Mouse (Mus musculus) erythroid progenitor cell, adult 5-6 weeks (primary cell): Measurements from ENCODE around the gene Lrriq1. TPM values are rescaled to one million over a fixed set of nuclear protein-coding genes. Genes with fewer than 3 reads are reported as not detected.

Source experiments
- ATAC-seq: replicated peaks from 2 replicates; pipeline ENCODE4 v1.8.0; 2016; ENCODE audit warnings: moderate number of reproducible peaks, mild to moderate bottlenecking, moderate TSS enrichment, inconsistent platforms; ENCODE audit not compliant: poor library complexity, low FRiP score, severe bottlenecking
- total RNA-seq, 2 experiments: library from RNA; stranded (forward) in 1 of 2; stranded (reverse) in 1 of 2; fragments of 150-400 nt in 1 of 2; fragments of 186-747, 209-891 nt in 1 of 2; gene quantifications; 2 replicates each; pipeline versions ENCODE4 v1.2.3 to v1.2.4; 2015 to 2017; ENCODE audit warnings: low replicate concordance in 2 of 2

The Lrriq1 gene
- total RNA-seq (2015; ENCODE audit: low replicate concordance), result not detected in 2 replicates
- total RNA-seq (2017; ENCODE audit: low replicate concordance), result not detected in 2 replicates

DNA sequence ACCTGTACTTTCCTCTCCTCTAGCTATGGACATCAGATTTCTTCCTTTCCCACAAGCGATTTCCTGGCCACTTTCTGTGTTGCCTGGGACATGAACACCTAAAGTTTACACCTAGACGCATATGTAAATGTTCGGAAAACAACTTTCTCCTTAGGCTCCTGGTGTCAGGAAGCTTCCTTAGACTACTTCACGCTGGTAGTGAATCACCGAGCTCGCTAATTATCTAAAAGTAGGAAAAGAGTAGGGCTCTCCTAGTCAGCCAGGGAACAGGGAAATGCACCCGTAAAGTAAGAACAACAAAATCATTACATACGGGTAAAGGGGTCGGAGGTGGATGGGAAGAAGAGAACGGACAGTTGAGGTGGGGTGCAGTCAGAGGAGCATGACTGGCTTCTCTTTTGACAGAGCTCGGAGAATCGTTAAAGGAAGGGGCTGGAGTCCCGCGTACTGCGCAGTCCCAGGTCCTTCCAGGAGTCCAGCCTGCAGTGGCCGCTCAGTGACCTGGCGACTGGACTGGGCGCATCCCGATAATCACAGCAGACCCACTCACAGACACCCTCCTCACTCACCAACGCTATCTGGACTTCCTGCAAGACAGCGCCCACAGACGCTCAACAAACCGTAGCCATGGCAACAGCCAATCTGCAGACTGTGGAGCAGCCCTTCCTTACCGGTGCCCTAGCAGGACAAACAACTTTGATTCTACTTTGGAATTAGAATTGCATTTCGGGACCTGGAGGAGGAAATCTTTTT is at the start of gene Lrriq1:
TSS of gene Lrriq1 (minus strand) at position 616 of the 753 bp plus-strand sequence.
- no peak for ATAC-seq

DNA sequence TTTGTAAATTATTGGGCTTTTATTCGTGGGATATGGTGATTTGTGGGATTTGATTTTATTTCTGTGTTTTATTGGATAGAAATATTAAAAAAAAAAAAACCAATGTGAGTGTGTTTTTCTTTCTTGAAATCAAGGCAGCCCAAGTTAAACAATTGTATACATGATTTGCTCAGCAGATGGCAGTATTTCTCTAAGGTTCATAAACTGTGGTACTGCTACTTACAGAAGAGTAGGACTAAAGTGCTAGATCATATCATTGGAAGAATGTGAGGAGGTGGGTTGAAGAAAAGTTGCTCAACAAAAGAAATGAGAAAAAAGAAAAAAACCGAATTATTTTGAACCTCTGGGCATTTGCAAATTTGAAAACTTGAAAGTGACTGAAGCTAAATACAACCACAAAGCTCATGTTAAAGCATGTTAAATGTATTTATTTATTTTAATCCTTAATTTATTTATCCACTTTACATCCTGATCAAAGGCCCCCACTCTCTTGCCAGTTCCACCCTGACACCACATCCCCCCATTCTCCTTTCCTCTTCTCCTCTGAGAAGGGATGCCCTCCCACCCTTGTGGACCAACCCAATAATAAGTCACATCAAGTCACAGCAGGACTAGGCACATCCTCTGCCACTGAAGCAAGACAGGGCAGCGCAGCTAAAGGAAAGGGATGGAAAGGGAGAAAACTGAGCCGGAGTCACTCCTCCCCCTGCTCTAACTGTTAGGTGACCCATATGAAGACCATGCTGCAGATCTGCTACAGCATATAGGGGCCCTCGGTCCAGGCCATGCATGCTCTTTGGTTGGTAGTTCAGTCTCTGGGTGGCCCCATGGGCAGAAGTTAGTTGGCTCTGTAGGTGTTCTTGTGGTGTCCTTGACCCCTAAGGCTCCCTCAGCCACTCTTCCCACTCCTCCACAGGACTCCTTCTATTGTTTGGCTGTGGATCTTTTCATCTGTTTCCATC is 18.0 kb upstream of the Lrriq1 start:
- ATAC-seq, result no peak

DNA sequence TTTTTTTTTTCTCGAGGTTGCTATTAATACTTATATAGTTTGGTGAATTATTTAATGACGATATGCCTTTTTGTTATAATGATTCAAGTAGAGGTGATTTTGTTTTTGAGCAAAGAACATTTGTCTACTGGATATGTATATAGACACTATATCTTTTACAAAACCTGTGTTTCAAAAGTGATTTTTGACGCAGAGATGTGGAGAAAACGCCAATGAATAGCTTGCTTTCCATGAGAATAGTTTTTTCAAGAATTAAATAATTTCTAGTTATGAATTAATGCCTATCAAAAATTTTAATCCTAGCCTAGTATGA is 294 bp upstream of the Lrriq1 start:
- no peak for ATAC-seq

DNA sequence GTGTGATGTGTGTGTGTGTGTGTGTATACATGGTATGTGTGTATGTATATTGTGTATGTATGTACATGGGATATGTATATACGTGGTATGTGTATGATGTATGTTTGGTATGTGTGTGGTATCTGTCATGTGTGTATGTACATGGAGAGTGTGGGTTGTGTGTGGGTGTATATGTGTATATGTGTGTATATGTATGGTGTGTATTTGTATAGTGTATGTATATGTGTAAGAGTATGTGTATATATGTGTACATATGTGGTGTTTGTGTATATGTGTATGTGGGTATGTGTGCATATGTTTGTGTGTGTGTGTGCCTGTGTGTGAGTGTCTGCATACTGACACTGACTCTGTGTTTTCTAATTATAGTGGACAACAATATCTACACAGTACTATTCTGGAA is 9.5 kb downstream of the Lrriq1 start:
- no peak for ATAC-seq

DNA sequence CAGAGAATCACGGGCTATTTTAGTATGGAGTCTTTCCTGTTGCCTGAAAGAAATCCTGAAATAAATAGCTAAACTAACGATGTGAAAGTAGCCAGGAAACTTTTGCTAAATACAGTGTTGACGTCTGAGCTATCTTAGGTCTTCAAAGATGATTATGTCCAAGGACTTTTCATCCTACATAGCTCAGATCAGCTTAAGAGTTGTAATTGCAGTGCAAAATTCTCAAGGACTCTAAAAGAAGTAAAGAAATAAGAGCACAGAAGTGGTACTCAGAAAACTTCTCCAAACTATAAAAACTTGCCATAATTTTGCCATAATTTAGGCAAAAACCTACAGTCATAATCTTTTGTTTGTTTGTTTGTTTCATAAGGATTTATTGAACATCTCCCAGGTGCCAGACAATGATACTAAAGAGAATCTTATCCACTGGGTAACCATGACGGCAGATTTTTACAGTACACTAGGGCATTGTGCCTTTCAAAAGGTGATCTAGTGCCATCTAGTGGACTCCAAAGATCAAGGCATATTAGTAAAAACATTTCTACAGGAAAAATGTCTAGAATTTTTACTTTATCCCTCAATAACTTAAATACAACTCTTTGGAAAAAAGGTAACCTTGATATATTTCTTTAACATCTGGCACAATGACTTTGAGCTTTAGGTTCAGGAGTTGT is 41.3 kb downstream of the Lrriq1 start:
- no peak for ATAC-seq

DNA sequence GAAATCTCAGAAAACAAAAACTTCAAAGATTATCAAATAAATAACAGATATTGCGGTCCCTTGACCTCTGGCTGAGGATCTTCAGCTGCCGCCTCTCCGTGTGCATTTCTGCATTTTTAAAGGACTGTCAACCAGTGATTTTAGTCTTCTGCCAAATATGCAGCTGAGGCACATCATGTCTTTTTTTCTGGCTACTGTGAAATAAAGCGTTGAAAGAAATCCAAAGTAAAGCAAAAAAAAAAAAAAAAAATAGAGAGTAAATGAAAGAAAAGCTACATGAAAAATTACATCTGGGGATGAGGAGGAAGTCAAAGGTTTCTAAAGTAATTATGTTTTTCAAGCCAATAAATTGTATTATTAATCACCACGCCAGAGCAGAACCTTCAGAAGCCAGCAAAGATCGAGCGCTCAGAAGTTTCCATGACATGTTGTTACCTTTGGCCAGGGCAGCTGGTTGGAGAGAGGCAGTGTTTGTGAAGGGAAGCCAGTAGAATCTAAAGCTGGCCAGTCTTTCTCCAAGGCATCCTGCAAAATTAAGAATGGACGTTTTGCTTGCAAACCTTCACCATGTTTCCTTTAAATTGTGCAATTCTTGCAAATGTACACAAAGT is 90.2 kb downstream of the Lrriq1 start:
- ATAC-seq, result no peak

DNA sequence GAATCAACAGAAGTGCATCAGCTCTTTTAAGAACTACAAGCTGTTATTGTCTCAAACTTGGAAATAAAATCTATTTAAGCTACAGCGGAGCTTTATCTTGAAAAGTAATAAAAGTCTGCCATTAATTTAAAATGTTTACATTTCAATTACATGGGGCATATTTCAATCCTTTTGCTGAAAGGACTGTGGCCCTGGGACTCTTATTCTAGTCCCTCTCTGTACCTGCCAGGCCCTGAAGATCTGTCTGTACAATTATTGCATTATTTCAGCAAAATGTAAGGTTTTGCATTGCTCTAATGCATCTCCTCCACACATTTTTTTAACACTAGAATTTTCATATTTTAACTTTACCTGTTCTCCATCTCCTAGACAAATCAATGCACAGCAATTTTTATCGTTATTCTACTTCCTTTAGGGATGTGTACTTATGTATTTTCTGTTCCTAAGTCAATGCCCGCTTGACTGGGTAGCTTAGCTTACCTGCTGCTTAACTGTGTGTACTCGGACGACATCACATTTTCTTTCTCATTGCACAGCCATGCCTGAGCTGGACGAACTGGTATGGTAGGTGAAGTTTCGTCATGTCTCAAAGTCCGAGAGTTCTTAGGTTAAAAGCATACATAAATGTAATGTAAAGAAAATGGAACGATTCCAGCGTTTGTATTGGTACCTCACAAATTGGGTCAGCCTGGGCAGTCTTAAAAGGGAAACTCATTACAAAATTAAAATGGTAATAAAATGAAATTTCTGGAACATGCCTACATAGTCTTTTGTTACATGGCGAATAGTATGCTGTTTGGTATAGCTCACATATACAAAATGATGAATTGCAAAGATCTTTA is 91.0 kb downstream of the Lrriq1 start:
- no peak for ATAC-seq

DNA sequence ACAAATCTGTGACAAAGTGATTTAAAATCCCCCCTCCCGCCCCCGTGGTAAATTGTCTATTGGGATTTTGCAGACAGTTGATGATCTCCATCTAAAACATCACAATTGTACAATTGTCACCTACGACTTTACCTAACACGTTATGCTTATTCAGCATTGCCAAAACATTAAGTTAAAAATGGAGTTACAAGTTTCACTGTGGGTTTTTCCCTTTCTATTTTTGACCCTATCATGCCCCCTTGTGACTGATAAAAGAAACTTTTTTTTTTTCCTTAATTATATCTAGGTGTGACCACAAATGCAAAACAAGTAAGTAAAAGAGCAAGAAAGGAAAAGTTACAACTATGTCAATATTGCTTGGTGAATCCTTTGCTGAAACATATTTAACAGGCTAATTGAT is 93.6 kb downstream of the Lrriq1 start:
- ATAC-seq, result no peak

DNA sequence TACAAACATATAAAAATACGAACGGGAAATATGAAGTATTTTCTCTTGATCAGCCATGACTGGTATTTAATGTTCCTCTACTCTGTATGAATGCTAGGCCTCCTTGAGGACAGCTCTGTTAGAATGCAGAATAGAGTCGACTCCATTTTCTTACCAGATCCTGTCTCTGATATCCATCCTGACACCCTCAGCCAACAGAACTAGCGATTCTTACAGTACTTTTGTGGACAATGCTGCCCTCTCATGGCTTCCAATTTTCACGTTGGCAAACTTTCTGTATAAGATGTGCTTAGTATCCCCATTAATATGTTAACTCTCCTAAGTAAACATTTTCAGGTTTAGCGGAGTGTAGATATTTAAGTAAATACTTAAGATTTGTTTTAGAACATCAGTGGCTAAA is 94.6 kb downstream of the Lrriq1 start:
- ATAC-seq, result no peak

DNA sequence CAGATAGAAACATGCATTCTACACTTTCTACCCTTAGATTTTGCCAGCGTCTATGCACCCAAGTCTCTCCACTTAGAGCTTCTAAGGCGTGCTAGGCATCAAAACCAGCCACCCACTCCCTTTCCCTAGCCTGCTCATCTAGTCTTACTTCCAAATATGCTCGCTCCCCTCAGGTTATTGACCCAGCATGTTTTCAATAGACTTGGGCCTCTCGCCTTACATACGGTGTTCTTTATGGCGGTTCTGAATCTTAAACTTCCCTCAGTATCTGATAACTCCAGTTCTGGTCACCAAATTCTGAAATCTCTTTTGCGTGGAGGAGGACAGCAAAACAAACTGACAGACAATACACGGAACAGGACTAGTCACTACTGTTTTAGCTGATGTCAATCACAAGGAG is 95.5 kb downstream of the Lrriq1 start:
- ATAC-seq, result no peak

DNA sequence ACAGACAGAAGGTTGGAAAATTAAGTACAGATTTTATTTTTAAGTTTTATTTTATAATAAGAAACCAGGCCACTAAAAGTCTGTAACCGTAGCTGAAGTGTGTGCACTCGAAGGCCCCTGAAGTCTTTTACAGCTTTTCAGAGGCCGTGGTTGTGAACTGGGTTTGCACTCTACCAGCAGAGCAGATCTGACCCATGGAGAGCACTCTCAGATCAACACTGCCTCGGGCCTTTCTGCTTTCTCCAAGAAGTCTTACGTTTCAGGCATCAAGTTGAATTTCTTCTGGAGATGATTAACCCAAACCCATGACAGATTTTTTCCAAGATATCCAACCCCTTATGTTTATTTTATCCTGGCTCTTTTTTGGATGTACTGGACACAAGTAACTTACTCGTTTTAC is 121.5 kb downstream of the Lrriq1 start:
- no peak for ATAC-seq

DNA sequence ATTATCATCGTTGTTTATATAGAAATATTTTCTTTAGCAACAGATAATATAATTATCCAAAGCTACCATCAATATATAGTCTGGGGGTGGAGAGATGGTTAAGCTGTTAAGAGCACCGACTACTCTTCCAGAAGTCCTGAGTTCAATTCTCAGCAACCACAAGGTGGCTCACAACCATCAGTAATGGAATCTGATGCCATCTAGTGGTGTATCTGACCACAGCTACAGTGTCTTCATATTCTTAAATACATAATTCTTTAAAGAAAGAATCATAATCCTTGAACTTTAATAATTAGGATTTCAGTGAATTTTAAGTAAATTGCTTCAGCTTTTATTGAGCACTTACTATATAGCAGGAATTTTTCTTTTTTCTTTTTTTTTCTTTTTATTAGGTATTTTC is 128.0 kb downstream of the Lrriq1 start:
- ATAC-seq, result no peak

DNA sequence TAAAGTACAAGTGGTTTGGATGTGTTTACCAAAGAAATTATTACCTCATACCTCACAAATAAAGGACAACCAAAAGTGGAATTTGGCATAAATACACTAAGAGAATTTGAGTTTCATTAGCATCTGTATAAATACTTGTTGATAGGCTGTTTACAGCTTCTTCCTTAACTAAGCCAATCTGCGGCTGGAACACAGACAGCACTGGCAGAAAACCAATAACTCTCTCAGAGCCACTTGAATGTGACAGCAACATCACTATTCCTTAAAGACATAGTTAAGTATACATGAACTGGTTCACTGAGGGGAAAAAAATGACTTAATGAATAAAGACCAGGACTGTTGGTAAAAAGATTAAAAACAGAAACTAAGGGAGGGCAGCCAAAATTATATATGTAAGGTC is 150.0 kb downstream of the Lrriq1 start:
- no peak for ATAC-seq

DNA sequence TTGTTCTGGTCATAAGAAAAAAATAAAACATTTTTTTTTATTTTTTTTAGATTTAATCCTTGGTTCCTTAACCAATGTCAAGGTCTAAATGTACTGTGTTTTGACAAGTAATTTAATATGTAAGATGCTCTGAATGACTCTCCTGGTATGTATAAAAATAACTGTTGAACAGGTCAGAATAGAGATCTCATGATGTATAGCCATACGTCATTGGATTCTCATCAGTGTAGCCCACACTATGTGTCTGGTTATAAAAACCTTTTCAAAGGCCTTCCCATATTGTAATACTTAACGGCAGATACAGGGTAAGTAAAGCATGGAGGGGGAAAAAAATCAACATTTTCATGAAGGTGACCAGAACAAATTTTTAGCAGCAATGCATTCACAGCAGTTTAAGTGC is 186.5 kb downstream of the Lrriq1 start:
- ATAC-seq, result no peak

DNA sequence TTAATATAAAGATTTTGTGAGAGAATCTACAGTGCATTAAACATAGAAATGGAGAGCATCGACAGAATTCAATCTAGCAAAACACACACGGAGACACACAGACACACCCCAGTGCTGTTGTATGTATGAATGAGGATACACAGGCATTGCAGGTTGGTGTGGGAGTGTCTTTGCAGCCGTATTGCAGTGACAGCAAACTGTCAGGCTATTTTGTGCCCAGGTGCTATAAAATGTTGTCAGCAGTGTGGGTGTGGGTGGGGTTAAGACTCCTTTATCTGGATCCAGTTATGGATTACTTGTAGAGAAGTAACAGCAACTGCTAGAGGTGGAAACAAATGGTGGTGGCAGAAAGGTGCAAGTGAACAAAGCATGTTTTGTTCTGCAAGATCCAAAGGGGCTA is 189.5 kb downstream of the Lrriq1 start:
- ATAC-seq, result no peak

DNA sequence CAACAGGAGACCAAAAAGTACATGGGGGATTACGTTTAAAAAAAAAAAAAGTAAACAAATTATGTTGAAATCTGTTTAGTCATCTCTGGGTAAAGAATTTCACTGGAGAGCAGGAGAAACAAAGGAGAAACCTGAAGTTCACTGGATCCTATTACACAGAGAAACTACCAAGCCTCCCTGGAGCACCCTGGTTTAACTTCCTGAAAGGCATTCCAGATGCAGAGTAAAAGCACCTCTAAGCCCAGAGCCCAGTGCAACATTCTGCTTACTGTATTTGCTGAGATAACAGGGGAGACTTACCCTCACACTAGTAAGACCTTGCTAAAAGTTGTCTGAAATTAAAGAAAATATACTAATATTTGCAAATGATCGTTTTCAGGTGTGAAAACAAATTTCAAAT is 191.1 kb downstream of the Lrriq1 start:
- ATAC-seq, result no peak

DNA sequence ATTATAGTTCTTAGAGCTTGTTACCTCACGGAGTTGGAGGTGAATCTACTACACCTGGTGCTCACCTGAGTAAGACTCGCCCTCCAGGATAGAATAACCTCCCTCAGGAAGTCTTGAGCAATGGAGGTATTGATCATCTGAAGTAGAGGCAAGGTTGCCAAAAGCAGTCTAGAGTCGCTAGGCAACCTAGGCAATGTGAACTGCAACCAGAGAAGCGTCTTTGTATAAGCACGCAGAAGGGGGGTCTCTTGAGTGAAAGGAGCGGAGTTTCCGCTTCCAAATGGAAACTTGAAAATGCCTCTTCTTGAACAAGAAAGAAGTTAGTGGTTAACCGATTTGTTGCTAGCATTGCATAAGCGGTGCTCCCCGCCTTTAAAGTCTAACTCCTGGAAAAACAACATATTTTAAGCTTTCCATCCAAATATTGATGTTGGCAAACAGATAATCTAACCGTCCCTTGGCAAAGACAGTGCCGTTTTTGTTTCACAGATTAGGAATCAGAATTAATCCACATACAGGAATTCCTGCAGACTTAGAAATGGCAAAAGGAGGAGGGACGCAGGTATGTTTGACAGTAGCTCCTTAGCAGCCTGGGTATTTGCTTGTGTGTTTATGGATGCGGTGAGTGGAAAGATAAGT is 201.0 kb downstream of the Lrriq1 start:
- no peak for ATAC-seq

DNA sequence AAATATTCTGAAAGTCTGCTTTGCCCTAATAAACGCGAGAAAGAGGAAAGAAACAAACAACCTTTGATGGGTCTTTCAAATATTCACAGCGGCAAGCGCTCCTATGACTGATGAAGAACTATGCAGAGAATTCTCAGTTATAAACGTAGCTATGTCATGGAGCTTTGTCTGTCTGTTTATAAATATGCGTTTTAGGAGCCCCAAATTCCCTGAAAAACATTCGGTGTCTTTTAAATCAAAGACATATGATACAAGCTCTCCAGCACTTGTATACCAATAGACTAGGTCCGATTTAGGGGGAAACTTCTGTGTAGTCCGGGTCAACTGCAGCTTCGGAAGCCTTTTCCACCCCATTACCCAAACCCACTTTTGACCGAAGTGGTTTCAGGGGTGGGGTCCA is 205.2 kb downstream of the Lrriq1 start:
- no peak for ATAC-seq
